Mouse (Mus musculus) liver, embryonic 16.5 days (tissue): Measurements from ENCODE around the gene Gosr2. TPM values are rescaled to one million over a fixed set of nuclear protein-coding genes. Genes with fewer than 3 reads are reported as not detected.

ENCODE experiments used
- polyA plus RNA-seq: library from polyadenylated mRNA; unstranded; fragments of >200 nt; fragmentation: Nextera tagmentation; extraction: Ambion mirVana; gene quantifications from 2 replicates; pipeline ENCODE4 v1.2.1, GENCODE M21; 2015

Gene Gosr2
- polyA plus RNA-seq, 1 experiment from 2014 or later, result 36.4 TPM

Other genes starting within 250 kb of the Gosr2 start
- gene Lrrc37a, start 193.3 kb downstream of the Gosr2 start, polyA plus RNA-seq, result not detected in 2 replicates
- not detected in 2 replicates for gene Gm884, start 76.8 kb downstream of the Gosr2 start, polyA plus RNA-seq
- gene Lyzl6, start 59.0 kb downstream of the Gosr2 start, polyA plus RNA-seq, result not detected in 2 replicates
- not detected in 2 replicates for gene Rprml, start 48.3 kb downstream of the Gosr2 start, polyA plus RNA-seq
- gene Wnt9b, start 51.9 kb upstream of the Gosr2 start, polyA plus RNA-seq, result 0.07 TPM in 2 replicates
- gene Wnt3, start 76.3 kb upstream of the Gosr2 start, polyA plus RNA-seq, result not detected in 2 replicates